8 mouse cellular contexts compared by ENCODE assay signal in the genomic region with DNA sequence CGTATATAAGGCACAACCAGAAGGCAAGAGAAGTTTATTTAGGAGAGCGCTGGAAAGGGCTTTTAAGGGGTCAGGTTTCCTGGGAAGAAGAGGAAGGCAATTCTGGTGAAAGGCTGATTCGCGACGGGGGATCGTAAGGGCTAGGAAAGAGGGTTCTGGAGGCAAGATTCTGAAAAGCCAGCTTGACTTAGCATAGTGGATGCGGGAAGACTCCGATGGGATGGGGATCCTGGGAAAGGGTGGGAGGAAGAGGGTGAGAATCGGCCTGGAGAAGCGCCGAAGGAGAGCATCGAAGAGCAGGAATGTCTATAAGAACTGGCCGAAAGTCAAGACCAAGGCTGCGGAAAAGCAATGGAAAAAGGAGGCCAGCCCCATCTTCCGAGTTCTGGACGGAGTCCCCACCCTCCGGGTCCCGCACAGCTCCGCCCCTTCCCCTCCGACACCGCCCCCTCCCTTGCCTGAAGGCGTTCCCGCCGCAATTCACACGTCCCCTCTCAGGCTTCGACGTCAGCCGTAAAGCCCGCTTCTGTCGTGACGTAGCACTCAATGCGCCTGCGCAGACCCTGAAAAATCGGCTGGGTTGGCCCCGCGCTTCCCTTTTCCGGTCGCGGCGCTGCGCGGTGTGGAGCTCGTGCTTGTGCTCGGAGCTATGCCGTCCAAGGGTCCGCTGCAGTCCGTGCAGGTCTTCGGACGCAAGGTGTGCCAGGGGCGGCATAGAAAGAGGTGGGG. TPM values are rescaled to one million over a fixed set of nuclear protein-coding genes. Genes with fewer than 3 reads are reported as not detected.
DNase-seq lines count a peak whose midpoint lies in the region; ATAC-seq lines count a peak whose summit lies in the region.

A gene (plus strand): TSS at position 498 of the 729 bp plus-strand sequence.

- peak; percentile 94 for ATAC-seq in forebrain, embryonic 11.5 days (replicated peaks; ENCODE audit: low FRiP score)
- ATAC-seq in heart, embryonic 16.5 days (replicated peaks; ENCODE audit: extremely low read depth, insufficient read depth, low FRiP score): peak; percentile 94
- peak; percentile 93 for ATAC-seq in liver, embryonic 15.5 days (ENCODE audit: insufficient read depth)
- ATAC-seq in neural tube, embryonic 12.5 days (ENCODE audit: low FRiP score, low read depth): peak; percentile 93

- no peaks in the 10 kb centered on the region for H3K27me3 ChIP-seq in forebrain, embryonic 11.5 days (ENCODE audit: control insufficient read depth, insufficient read depth, low read length)
- no peaks in the 10 kb centered on the region for H3K27me3 ChIP-seq in heart, embryonic 16.5 days (ENCODE audit: control insufficient read depth, insufficient read depth, low read length)
- H3K27me3 ChIP-seq in liver, embryonic 15.5 days: no peaks in the 10 kb centered on the region
- H3K27me3 ChIP-seq in neural tube, embryonic 12.5 days (replicated peaks): no peaks in the 10 kb centered on the region

- H3K36me3 ChIP-seq in forebrain, embryonic 11.5 days (ENCODE audit: control insufficient read depth, insufficient read depth, low read length): peaks cover 9% of the 10 kb centered on the region
- H3K36me3 ChIP-seq in heart, embryonic 16.5 days (ENCODE audit: control insufficient read depth, insufficient read depth): peaks cover 29% of the 10 kb centered on the region
- H3K36me3 ChIP-seq in liver, embryonic 15.5 days (replicated peaks): peaks cover 33% of the 10 kb centered on the region
- peaks cover 29% of the 10 kb centered on the region for H3K36me3 ChIP-seq in neural tube, embryonic 12.5 days

- WGBS in forebrain, embryonic 11.5 days: under 1% methylated on average over 44 of the region's 50 CpGs
- WGBS in heart, embryonic 16.5 days: under 1% methylated on average over 49 of the region's 50 CpGs
- under 1% methylated on average over 50 of the region's 50 CpGs for WGBS in liver, embryonic 15.5 days (ENCODE audit: insufficient replicate concordance)
- under 1% methylated on average over 50 of the region's 50 CpGs for WGBS in neural tube, embryonic 12.5 days

- peak within 1 kb of the TSS; percentile 85 for H3K9ac ChIP-seq in forebrain, embryonic 11.5 days (ENCODE audit: low read length)
- H3K9ac ChIP-seq in heart, embryonic 16.5 days (ENCODE audit: low read length): peak within 1 kb of the TSS; percentile 97
- H3K9ac ChIP-seq in liver, embryonic 15.5 days: peak within 1 kb of the TSS; percentile 91
- peak within 1 kb of the TSS; percentile 96 for H3K9ac ChIP-seq in neural tube, embryonic 12.5 days

- peak within 1 kb of the TSS; percentile 48; the same call in 1 of the 2 replicates for H3K27ac ChIP-seq in forebrain, embryonic 11.5 days (ENCODE audit: low read depth, low read length)
- peak within 1 kb of the TSS; percentile 93 for H3K27ac ChIP-seq in heart, embryonic 16.5 days (ENCODE audit: low read length)
- H3K27ac ChIP-seq in liver, embryonic 15.5 days (replicated peaks): peak within 1 kb of the TSS; percentile 86
- peak within 1 kb of the TSS; percentile 60 for H3K27ac ChIP-seq in neural tube, embryonic 12.5 days

- H3K4me1 ChIP-seq in forebrain, embryonic 11.5 days (replicated peaks; ENCODE audit: control insufficient read depth, insufficient read depth, low read length): peaks cover 9% of the 10 kb centered on the region
- H3K4me1 ChIP-seq in heart, embryonic 16.5 days (ENCODE audit: control insufficient read depth, insufficient read depth, low read length): peaks cover 15% of the 10 kb centered on the region
- H3K4me1 ChIP-seq in liver, embryonic 15.5 days (replicated peaks): peaks cover 31% of the 10 kb centered on the region
- peaks cover 18% of the 10 kb centered on the region for H3K4me1 ChIP-seq in neural tube, embryonic 12.5 days

- H3K4me2 ChIP-seq in forebrain, embryonic 11.5 days (ENCODE audit: low read depth, low read length, severe bottlenecking): peak within 1 kb of the TSS; percentile 70
- H3K4me2 ChIP-seq in heart, embryonic 16.5 days (ENCODE audit: low read depth, low read length): peak within 1 kb of the TSS; percentile 93
- peak within 1 kb of the TSS; percentile 90 for H3K4me2 ChIP-seq in liver, embryonic 15.5 days
- peak within 1 kb of the TSS; percentile 95 for H3K4me2 ChIP-seq in neural tube, embryonic 12.5 days (replicated peaks)

- H3K4me3 ChIP-seq in forebrain, embryonic 11.5 days (ENCODE audit: low read depth, low read length): peak within 1 kb of the TSS; percentile 93
- peak within 1 kb of the TSS; percentile 91 for H3K4me3 ChIP-seq in heart, embryonic 16.5 days (ENCODE audit: low read length)
- H3K4me3 ChIP-seq in liver, embryonic 15.5 days (replicated peaks): peak within 1 kb of the TSS; percentile 82
- H3K4me3 ChIP-seq in neural tube, embryonic 12.5 days: peak within 1 kb of the TSS; percentile 92

- no peaks in the 10 kb centered on the region for H3K9me3 ChIP-seq in forebrain, embryonic 11.5 days (ENCODE audit: control insufficient read depth, low read length)
- H3K9me3 ChIP-seq in heart, embryonic 16.5 days (replicated peaks; ENCODE audit: control insufficient read depth, low read length): no peaks in the 10 kb centered on the region
- H3K9me3 ChIP-seq in liver, embryonic 15.5 days (replicated peaks): no peaks in the 10 kb centered on the region
- no peaks in the 10 kb centered on the region for H3K9me3 ChIP-seq in neural tube, embryonic 12.5 days

- peak; percentile 97 for DNase-seq in CD8-positive naive resting alpha-beta T cell, adult 2 months (ENCODE audit: low read depth in 2 of 2, low spot score in 2 of 2)
- peak; percentile 97 for DNase-seq in c-Kit-positive CD71-negative TER-119-negative erythroid progenitor cells, embryonic 14.5 days (ENCODE audit: low read depth)
- DNase-seq in forebrain, embryonic 11.5 days (ENCODE audit: low spot score): peak; percentile 99
- peak; percentile 97 to 98 for DNase-seq in kidney, postnatal 36 days
- DNase-seq in telencephalon, adult 2 months (ENCODE audit: low read depth, low spot score): peak; percentile 96

RNA-seq across cellular contexts. Expression of the gene that starts here (rescaled TPM):
- polyA plus RNA-seq in forebrain, embryonic 11.5 days (2014; fragmentation: Nextera tagmentation; extraction: Ambion mirVana): 727 and 782 TPM in 2 replicates
- 506 and 555 TPM in 2 replicates for polyA plus RNA-seq in heart, embryonic 16.5 days (2015; fragmentation: Nextera tagmentation; extraction: Ambion mirVana)
- polyA plus RNA-seq in liver, embryonic 15.5 days (2015; fragmentation: Nextera tagmentation; extraction: Ambion mirVana): 540 and 619 TPM in 2 replicates
- 540 and 574 TPM in 2 replicates for polyA plus RNA-seq in neural tube, embryonic 12.5 days (2016; fragmentation: Nextera tagmentation; extraction: Ambion mirVana)

Comparison
In these comparisons a context has a peak if more than half of its experiments do, and no peak if none do; other contexts are left out.
1. Peak in every context shown above with its lines: DNase-seq, ATAC-seq, H3K4me3 ChIP-seq and H3K27ac ChIP-seq.